Mouse (Mus musculus) Patski (cell line): ENCODE data around the gene Ddn. TPM values are rescaled to one million over a fixed set of nuclear protein-coding genes. Genes with fewer than 3 reads are reported as not detected.
A peak's percentile ranks its signal among the peaks of the same experiment; 100 is the strongest.

Source experiments
- ATAC-seq: fragments of 100-300 bp; one replicate; pipeline ENCODE4 v1.8.0; 2021
- CTCF ChIA-PET: fragments of 350-600 bp; sonication (Branson Sonifier 250); formaldehyde crosslinking; loops from one replicate; lab custom pipeline; 2022; ENCODE audit warnings: inconsistent platforms; lab: Charles Lee
- POLR2A ChIA-PET: fragments of 350-600 bp; sonication (Branson Sonifier 250); formaldehyde crosslinking; loops from one replicate; lab custom pipeline; 2022; ENCODE audit warnings: antibody characterized with exemption, inconsistent platforms; lab: Charles Lee
- DNase-seq: peaks from one replicate; pipeline ENCODE4 v3.0.0-alpha.2; 2011; ENCODE audit warnings: low read depth, low spot score
- H3K27me3 ChIP-seq: fragments of 371-371 bp; one replicate; pipeline ENCODE4 v1.5.1; 2021
- CTCF ChIP-seq: fragments of 100-300 bp; IDR thresholded peaks from one replicate; pipeline ENCODE4 v1.5.1; 2021
- in situ Hi-C: fragments of 300-500 bp; cut with MboI; formaldehyde crosslinking; loops from 3 replicates; pipeline ENCODE4 v1.11.1; 2018; ENCODE audit warnings: low pct_unique_long_range_greater_than_20kb, mixed read lengths
- polyA plus RNA-seq: library from polyadenylated mRNA; unstranded; gene quantifications from one replicate; pipeline ENCODE4 v1.2.3, GENCODE M21; 2021

Gene Ddn
- polyA plus RNA-seq, 1 experiment from 2014 or later = not detected

DNA sequence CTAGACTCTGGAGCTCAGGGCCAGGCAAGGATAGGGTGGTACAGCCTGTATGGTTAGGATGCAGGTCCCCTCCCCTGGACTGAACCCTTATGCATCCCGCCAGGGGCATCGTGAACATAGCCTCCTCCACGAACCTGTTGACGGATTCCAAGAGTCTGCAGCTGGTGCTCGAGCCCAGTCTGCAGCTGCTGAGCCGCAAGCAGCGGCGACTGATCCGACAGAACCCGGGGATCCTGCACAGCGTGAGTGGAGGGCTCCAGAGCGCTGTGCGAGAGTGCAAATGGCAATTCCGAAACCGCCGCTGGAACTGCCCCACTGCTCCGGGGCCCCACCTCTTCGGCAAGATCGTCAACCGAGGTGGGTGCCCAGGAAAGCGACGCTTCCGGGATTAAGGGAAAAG is 18.5 kb downstream of the Ddn start:
- CTCF ChIA-PET = interaction anchor here (1.1 to 3.1 kb wide), 2 partner anchors 9 to 77 kb away, joined by 3 to 9 read pairs; no protein-coding TSS in a partner anchor
- ATAC-seq (no peak), DNase-seq (no peak)
- POLR2A ChIA-PET = interaction anchor here (0.9 to 1.2 kb wide), 3 partner anchors 18 to 28 kb away, joined by 3 to 4 read pairs (median 3); partner anchors contain the start of gene Arf3
- TF ChIP-seq CTCF = no peak
- H3K27me3 ChIP-seq = peaks cover 41% of the 10 kb centered on the region
- in situ Hi-C loops = no loop called here

- TF ChIP-seq CTCF = no peak
- DNase-seq (no peak), ATAC-seq (peak; percentile 32)
- ChIA-PET POLR2A (interaction anchor here (0.9 kb wide), 1 partner anchor 27 kb away, joined by 4 read pairs; the partner anchor contains the start of gene Arf3), CTCF (interaction anchor here (1.1 to 3.1 kb wide), 2 partner anchors 9 to 76 kb away, joined by 3 to 9 read pairs; no protein-coding TSS in a partner anchor)
- peaks cover 41% of the 10 kb centered on the region for H3K27me3 ChIP-seq
- in situ Hi-C loops = loop anchor here (5.0 kb wide), 2 partner anchors 83 to 128 kb away; partner anchors contain the start of genes Ccdc65 and Ddx23
These were observed 19.4 kb downstream of the Ddn start, which contains the start of gene Wnt1 for GRCm38 (mm10) chr15:98789661-98790535. Gene Wnt1 (plus strand): TSS chr15:98789857.

GRCm38 (mm10) chr15:98788972-98789660 is 20.2 kb downstream of the Ddn start:
- in situ Hi-C loops = loop anchor here (5.0 kb wide), 2 partner anchors 82 to 127 kb away; partner anchors contain the start of genes Ccdc65 and Ddx23
- H3K27me3 ChIP-seq = peaks cover 39% of the 10 kb centered on the region
- ChIA-PET POLR2A (no interaction called here), CTCF (interaction anchor here (1.0 to 3.1 kb wide), 3 partner anchors 10 to 28 kb away, joined by 3 to 9 read pairs (median 6); partner anchors contain the start of gene Ddn)
- no peak for TF ChIP-seq CTCF
- no peak for DNase-seq
- ATAC-seq = no peak

DNA sequence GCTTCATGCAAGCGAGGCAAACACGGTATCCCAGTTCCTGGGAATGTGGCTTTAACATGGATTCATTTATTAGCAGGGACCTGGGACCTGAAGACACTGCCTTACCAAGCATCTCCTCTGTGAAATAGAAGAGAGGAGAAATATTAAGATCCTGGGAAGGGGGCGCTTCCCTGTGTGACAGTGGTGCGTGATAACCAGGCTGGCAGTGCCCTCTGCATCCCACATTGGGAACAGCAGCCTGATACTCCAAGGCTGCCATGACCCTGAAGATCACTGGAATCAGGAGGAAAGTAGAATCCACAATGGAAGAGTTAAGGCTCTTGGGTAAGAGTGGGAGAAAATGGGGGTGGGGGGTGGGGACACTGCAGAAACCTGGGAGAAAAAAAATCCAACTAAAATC is 21.4 kb downstream of the Ddn start:
- TF ChIP-seq CTCF = no peak
- ChIA-PET CTCF (interaction anchor here (1.0 to 3.1 kb wide), 3 partner anchors 11 to 27 kb away, joined by 3 to 9 read pairs (median 6); partner anchors contain the start of gene Ddn), POLR2A (no interaction called here)
- in situ Hi-C loops = loop anchor here (5.0 kb wide), 2 partner anchors 81 to 126 kb away; partner anchors contain the start of genes Ccdc65 and Ddx23
- ATAC-seq = no peak
- H3K27me3 ChIP-seq = peaks cover 29% of the 10 kb centered on the region
- no peak for DNase-seq

DNA sequence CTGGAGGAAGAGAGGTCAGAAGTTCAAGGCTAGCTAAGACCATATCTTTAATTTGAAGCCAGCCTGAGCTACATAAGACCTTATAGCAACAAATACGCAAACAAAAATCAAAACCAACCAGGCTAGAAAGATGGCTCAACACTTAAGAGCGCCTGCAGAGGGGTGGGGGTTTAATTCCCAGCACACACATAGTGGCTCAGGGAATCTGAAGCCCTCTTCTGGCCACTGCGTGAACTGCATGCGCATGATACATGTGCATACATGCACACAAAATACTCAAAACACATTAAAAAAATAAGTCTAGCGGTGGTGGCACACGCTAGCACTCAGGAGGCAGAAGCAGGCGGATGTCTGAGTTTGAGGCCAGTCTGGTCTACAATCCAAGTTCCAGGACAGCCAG is 23.5 kb downstream of the Ddn start:
- no peak for DNase-seq
- POLR2A ChIA-PET = no interaction called here

DNA sequence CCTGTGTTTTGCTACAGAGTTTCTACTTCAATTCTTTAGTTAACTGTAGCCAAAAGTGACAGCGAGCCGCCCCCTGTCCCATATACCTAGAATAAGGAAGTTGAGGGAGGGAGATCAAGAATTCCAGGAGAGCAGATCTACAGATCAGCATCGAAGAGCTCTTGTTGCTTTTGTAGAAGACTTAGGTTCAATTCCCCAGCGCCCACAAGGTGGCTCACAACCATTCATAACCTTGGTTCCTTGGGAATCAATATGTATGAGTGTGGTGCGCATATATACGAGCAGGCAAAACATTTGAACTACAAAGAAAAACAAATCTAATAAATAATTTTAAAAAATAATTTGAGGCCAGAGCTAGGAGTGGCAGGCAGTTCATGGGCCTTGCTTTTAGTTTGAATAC is 28.1 kb downstream of the Ddn start:
- no peak for ATAC-seq
- no peaks in the 10 kb centered on the region for H3K27me3 ChIP-seq
- CTCF ChIA-PET = interaction anchor here (1.4 to 2.2 kb wide), 2 partner anchors 13 to 18 kb away, joined by 4 to 6 read pairs; no protein-coding TSS in a partner anchor
- in situ Hi-C loops = no loop called here
- no peak for TF ChIP-seq CTCF
- no peak for DNase-seq
- POLR2A ChIA-PET = no interaction called here

More for the DNA sequence above, 23.5 kb downstream of the Ddn start:
- ATAC-seq = no peak
- no peak for TF ChIP-seq CTCF
- in situ Hi-C loops = loop anchor here (5.0 kb wide), 2 partner anchors 78 to 123 kb away; partner anchors contain the start of genes Ccdc65 and Ddx23
- peaks cover 10% of the 10 kb centered on the region for H3K27me3 ChIP-seq
- CTCF ChIA-PET = interaction anchor here (1.8 kb wide), 1 partner anchor 122 kb away, joined by 10 read pairs; the partner anchor contains the start of gene Ddx23

DNA sequence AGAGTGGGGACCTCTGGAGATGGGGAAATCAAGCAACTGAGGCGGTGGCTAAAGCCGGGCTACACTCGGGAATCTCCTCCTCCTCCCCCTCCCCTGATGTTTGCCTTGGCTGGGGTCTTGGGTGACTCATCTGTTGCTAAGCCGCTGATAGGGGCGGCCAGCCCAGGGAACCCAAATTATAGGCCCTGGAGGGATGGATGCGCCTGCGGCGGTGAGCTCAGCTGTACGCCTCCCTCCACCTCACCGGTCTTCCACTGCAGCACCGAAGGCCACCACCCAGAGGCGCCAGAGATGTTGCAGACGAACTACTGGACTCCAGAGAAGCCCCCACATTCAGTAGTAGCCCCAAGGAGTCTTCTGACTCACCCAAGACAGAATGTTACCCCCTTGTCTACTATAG is 28.7 kb downstream of the Ddn start:
- in situ Hi-C loops = no loop called here
- ATAC-seq (no peak), DNase-seq (no peak)
- ChIA-PET CTCF (interaction anchor here (1.4 to 2.2 kb wide), 2 partner anchors 13 to 19 kb away, joined by 4 to 6 read pairs; no protein-coding TSS in a partner anchor), POLR2A (no interaction called here)
- no peak for TF ChIP-seq CTCF
- H3K27me3 ChIP-seq = no peaks in the 10 kb centered on the region

GRCm38 (mm10) chr15:98780075-98780474 is 29.2 kb downstream of the Ddn start:
- DNase-seq = no peak
- POLR2A ChIA-PET = no interaction called here

GRCm38 (mm10) chr15:98778806-98779205 is 30.5 kb downstream of the Ddn start:
- DNase-seq = no peak
- CTCF ChIA-PET = no interaction called here
- no peak for TF ChIP-seq CTCF
- in situ Hi-C loops = no loop called here
- no peak for ATAC-seq
- POLR2A ChIA-PET = interaction anchor here (0.6 kb wide), 1 partner anchor 207 kb away, joined by 7 read pairs; no protein-coding TSS in a partner anchor
- no peaks in the 10 kb centered on the region for H3K27me3 ChIP-seq

More at GRCm38 (mm10) chr15:98780075-98780474, 29.2 kb downstream of the Ddn start:
- TF ChIP-seq CTCF = no peak
- CTCF ChIA-PET = interaction anchor here (2.2 kb wide), 1 partner anchor 19 kb away, joined by 6 read pairs; no protein-coding TSS in a partner anchor
- H3K27me3 ChIP-seq = no peaks in the 10 kb centered on the region
- in situ Hi-C loops = no loop called here
- ATAC-seq = no peak
